Mouse (Mus musculus): Measurements from ENCODE around the gene Mettl15.

The Mettl15 gene

DNA sequence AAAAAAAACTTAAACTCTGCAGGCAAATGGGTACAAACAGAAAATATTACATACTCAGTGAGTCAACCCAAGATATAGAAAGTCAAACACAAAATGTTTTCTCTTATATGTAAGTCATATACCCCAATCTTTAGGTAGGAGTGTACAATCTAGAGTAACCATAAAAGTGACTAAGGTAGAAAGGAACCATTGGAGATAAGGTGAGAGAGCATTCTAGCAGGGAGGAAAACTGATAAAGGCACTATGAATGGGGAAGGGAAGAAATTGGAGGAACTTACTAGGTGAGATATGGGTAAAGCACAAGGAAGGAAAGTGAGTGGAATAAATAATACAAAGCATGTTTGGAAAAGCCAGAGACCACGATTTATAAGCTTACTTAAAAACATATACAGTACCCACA is 122.0 kb downstream of the Mettl15 start:
- DNase-seq (ENCODE audit: low read depth, low spot score), result no peak

DNA sequence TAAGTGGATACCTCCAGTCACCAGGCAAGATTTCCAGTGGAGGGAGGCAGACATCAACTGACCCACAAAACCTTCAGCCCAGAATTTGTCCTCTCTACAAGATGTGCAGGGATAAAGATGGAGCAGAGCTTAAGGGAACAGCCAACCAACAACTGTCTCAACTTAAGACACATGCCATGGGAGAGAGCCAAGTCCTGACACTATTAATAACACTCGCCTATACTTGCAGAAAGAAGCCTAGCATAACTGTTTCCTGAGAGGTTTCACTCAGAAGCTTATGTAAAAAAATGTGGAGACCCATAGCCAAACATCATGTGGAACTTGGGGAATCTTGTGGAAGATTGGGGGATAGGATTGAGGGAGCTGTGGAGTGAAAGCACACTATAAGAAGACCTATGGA is 124.4 kb downstream of the Mettl15 start:
- DNase-seq (ENCODE audit: low read depth, low spot score), result no peak

DNA sequence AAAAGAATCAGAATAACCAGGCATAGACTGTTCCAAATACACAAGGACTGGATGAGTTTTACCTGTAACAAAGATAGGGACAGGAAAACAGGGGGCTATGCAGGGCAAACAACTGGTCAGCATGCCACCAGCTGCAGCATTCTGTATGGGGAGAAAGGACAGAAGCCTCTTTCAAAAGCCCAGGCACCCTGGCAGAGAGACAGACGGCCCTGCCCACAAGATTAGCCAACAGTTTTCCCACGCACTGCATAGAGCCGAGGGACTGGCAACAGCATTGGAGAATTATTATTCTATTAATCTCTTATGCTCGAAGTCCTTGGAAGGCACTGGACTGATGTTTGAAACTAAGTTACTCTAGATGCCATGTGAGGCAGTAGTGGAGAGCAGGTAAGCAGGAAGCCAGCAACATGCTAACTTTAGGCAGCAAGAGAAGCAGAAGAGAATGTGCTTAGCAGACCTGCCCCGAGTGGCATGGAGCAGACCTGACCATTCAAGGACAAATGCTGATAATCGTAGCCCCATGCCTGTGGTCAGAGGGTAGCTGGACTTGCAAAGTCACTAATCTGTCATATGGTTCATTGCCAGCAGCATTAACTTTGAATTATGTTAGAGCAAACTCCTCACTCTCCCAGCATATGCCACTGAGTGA is 127.0 kb downstream of the Mettl15 start:
- no peak for DNase-seq (ENCODE audit: low read depth, low spot score)

DNA sequence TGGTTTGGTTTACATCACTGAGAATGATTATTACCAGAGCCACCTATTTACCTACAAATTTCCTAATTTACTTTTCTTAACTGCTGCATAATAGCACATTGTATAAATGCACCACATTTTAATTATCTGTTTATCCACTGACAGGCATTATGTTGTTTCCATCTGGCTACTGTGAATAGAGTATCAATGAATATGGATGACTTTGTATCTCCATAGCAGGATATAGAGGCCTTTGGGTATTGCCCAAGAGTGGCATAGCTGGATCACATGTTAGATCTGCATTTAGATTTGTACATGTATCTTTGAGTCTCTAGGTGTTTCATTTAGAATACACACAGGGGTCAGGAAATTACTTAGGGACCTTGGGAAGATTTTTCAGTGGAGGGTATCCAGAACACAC is 133.3 kb downstream of the Mettl15 start:
- no peak for DNase-seq (ENCODE audit: low read depth, low spot score)

DNA sequence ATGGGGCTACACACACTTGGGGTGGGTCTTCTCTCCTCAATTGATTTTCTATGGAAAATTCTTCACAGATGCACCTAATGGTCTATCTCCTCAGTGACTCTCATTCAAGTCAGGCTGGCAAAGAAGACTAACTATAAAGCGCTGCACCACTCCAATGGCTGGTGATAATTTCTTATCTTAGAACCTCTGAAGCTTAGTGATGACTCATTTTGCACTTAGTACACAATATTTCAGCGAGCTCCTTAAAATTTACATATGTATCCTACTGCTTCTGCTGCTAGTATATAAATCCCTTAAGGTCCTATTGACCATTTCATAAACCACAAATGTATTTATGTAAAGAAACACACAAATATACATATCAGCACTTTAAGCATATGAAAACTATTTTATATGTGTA is 136.1 kb downstream of the Mettl15 start:
- no peak for DNase-seq (ENCODE audit: low read depth, low spot score)

DNA sequence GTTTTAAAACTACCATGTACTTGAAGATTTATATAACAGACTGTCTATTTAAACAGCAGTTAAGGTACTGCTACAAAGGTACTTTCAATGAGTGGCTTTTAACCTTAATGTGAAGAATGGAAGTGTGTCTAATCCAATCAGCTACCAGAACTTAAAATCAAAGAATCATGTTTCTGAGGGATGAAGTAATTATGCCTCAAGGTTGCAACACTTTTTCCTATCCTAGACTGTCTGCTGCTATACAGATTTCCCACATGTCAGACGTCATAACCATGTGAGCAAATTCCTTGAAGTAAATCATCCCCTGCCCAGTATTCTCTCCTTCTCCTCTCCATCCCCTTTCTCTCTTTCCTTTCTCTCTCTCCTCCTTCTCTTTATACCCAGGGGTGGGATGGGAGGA is 140.2 kb downstream of the Mettl15 start:
- no peak for DNase-seq (ENCODE audit: low read depth, low spot score)

DNA sequence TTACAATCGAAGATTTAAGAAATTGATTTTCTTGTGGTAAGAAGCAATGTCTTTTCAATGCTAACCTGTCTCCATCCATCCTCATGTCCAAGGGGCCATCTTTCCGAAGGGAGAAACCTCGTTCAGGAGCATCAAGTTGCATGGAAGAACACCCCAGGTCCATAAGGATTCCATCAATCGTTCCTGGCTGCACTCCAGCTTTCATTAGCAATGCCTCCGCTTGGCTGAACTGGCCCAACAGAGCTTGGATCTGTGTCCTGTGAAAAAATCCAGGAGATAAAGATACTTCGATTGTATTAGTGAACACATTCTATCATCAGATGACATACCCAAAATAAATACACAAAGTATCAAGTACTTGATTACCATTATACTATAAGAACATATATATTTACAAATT is 143.3 kb downstream of the Mettl15 start:
- DNase-seq (ENCODE audit: low read depth, low spot score), result no peak

DNA sequence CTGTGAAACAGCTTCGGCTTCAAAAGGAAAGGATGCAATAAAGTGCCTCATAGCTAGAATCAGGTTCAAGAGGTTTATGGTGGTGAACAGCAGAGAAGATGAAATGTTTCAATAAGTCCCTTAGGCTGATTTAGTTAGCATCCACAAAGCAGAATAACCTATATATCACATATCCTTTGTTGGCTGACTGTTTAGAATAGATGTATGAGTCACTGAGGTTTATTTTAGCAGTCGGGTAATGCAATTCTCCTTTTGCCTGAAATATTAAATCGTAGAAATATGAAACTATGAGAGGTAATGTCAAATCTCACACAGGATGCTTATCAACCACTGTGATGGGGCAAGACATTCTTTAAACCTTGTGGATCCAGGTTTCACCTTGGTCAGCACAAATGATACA is 149.8 kb downstream of the Mettl15 start:
- no peak for DNase-seq (ENCODE audit: low read depth, low spot score)

DNA sequence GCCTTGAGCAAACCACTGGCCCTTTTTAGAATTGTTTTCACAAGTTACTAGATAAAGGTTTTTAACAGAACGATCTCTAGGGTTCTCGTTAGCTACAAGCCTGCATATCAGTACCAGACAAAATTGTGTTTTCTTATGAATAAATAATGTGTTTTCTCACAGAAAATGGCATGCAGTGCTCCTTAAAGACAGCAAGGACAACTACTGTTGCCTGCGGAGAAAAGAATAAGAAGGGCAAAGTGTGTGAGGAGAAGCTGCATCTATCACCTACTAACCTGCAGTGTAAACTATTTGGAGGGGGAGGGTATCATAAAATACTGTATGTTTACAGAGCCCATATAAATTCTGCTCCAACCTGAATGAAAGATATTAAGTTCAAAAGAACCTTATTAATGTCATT is 150.6 kb downstream of the Mettl15 start:
- no peak for DNase-seq (ENCODE audit: low read depth, low spot score)

DNA sequence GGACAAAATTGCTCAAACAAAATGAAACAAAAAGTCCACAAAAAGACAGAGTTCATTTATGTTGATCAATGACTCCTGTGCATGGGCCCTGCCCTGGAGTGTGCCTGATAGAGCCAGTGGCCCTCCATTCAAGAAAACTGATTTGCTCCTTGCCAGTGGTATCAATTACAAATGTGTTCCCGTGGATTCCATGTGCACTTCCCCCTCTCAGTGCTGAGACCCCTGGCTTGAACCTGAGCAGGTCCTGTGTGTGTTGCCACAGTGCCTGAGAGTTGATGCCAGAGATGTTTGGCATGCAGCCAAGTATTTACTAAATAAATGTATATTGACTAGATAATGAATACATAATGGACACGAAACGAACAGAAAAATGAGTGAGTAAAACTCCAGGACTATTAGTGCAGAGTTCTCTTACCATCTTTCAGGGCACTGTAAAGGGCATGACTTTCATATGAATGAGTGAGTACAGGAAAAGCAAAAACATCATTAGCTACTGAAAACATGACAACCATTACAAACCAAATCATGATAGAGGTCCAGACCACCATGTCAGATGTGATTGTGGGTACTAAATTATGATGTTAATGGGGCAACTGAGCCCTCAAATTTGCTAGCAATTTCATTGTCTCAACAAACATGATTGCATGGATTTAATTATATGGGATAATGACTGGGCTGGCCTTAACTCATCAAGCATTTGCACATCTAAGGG is 174.6 kb downstream of the Mettl15 start:
- no peak for DNase-seq (ENCODE audit: low read depth, low spot score)

DNA sequence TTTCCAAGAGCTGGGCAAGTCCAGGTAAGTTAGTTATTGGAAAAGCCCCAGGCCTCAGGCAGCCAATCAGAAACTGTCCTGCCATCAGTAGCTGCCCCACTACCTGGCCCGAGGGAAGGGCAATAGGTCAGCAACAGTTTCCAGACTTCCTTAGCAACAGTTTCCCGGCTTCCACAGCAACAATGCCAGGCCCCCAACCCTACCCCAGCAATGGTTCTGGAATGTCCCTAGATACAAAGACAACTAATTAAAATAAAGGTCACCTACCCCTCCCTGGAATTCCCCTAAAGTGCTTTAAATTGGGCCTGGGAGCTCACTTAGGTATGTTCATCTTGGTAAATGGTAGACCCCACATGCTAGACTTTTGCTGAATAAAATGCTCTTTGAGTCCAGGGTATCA is 230.9 kb downstream of the Mettl15 start:
- DNase-seq (ENCODE audit: low read depth, low spot score), result no peak
